Mouse (Mus musculus): ENCODE data around the gene Gm13285.
"Not testable (repeated sequence)": the region's sequence is repeated elsewhere in the genome, so short reads cannot be mapped to it uniquely, and the experiment has no call there.

Gm13285 gene

DNA sequence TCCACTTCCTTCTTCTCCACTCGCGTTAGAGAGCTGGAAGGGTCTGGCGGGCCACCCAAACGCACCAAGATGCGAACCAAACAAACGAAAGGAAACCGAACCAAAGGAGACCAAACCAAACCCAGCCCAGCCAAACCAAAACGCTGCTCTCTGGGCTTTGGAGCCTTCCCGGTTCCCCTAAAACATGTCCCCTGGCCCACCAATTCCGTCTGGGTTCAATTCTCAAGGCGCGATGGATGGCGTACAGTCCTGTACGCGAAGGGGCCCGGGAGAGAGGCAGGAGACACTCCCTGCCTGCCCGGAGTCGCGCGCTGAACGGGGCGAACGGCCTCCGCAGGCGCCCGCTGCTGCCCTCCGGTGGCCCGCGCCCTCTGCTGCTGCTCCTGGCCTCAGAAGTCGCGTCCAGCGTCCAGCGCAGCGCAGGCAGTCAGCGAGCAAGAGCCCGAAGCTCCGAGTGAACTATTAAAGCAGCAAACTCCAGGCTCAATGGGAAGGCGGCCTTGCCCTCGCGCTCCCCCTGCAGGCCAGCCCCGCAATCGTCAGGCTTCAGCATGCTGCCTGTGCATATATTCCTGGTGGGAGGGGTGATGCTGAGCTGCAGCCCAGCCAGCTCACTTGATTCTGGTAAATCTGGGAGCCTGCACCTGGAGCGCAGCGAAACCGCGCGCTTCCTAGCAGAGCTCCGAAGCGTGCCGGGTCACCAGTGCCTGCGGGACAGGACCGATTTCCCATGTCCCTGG lies 5.4 kb upstream of the Gm13285 start, which contains the start of gene Gm13275:
Gm13275 (plus strand) TSS at position 552 of the 740 bp plus-strand sequence.
- DNase-seq (ENCODE audit: low spot score in 2 of 2) = peak; percentile 46 to 74

DNA sequence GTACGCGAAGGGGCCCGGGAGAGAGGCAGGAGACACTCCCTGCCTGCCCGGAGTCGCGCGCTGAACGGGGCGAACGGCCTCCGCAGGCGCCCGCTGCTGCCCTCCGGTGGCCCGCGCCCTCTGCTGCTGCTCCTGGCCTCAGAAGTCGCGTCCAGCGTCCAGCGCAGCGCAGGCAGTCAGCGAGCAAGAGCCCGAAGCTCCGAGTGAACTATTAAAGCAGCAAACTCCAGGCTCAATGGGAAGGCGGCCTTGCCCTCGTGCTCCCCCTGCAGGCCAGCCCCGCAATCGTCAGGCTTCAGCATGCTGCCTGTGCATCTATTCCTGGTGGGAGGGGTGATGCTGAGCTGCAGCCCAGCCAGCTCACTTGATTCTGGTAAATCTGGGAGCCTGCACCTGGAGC lies 2.4 kb upstream of the Gm13285 start, which contains the start of gene Gm13279:
Gm13279 (plus strand) TSS at position 301 of the 400 bp plus-strand sequence.
- not testable (repeated sequence) for DNase-seq (ENCODE audit: low spot score in 2 of 2)

DNA sequence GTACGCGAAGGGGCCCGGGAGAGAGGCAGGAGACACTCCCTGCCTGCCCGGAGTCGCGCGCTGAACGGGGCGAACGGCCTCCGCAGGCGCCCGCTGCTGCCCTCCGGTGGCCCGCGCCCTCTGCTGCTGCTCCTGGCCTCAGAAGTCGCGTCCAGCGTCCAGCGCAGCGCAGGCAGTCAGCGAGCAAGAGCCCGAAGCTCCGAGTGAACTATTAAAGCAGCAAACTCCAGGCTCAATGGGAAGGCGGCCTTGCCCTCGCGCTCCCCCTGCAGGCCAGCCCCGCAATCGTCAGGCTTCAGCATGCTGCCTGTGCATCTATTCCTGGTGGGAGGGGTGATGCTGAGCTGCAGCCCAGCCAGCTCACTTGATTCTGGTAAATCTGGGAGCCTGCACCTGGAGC lies 3.5 kb downstream of the Gm13285 start, which contains the start of gene Gm13287:
Gm13287 (plus strand) TSS at position 301 of the 400 bp plus-strand sequence.
- not testable (repeated sequence) for DNase-seq (ENCODE audit: low spot score in 2 of 2)

DNA sequence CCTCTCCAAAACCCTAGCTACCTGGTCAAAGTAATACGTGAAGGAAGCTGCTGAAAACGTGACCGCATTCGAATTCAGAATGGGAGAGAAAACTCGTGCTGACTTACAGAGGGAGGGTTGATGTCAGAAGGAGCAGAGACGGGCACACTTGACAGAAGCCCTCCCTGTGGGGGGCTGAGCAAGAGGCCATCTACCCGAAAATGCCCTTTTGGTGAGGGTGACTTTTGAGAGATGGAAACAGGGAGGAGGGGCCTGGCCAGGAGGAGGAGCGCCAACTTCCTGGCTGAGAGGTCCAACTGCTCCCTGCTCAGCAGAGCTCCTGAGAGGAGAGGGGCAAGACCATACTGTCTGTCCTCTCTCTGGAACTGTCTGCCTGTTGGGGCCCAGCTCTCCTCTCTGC lies 5.8 kb downstream of the Gm13285 start, which contains the start of gene Gm13288:
Gm13288 (plus strand) TSS at position 301 of the 400 bp plus-strand sequence.
- DNase-seq (ENCODE audit: low spot score in 2 of 2) = not testable (repeated sequence)

DNA sequence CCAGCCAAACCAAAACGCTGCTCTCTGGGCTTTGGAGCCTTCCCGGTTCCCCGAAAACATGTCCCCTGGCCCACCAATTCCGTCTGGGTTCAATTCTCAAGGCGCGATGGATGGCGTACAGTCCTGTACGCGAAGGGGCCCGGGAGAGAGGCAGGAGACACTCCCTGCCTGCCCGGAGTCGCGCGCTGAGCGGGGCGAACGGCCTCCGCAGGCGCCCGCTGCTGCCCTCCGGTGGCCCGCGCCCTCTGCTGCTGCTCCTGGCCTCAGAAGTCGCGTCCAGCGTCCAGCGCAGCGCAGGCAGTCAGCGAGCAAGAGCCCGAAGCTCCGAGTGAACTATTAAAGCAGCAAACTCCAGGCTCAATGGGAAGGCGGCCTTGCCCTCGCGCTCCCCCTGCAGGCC lies 6.3 kb downstream of the Gm13285 start:
- DNase-seq (ENCODE audit: low spot score in 2 of 2) = peak in 1 of 2 experiments; percentile 3

DNA sequence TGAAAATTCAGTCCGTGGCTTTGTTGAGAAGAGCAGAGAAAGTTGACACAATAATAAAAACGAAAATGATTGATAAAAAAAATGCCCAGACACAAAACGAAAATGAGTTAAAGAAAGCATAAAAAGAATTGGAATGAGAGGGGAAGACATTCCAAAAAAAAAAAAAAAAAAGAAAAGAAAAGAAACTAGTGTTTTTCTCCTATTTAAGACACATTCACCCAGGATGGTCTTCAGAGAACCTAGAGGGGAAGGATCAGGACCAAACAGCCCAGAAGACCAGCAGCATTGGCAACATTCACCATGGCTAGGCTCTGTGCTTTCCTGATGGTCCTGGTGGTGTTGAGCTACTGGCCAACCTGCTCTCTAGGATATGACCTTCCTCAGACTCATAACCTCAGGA lies 16.5 kb downstream of the Gm13285 start, which contains the start of gene Ifna7:
Ifna7 (plus strand) TSS at position 301 of the 400 bp plus-strand sequence.
- DNase-seq (ENCODE audit: low spot score in 2 of 2) = no peak

DNA sequence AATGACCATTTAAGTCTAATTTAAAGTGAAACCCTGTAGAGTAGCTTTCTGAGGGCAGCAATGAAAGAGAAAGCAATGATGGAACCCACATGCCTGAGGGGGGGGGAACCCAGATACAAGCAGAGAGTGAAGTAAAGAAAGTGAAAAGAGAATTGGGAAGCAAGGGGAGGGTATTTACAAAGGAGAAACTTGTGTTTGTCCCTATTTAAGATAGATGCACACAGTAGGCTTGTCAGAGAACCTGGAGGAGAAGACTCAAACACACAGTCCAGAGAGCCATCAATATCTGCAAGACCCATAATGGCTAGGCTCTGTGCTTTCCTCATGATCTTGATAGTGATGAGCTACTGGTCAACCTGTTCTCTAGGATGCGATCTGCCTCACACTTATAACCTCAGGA lies 20.2 kb downstream of the Gm13285 start, which contains the start of gene Ifna11:
Ifna11 (plus strand) TSS at position 301 of the 400 bp plus-strand sequence.
- no peak for DNase-seq (ENCODE audit: low spot score in 2 of 2)

DNA sequence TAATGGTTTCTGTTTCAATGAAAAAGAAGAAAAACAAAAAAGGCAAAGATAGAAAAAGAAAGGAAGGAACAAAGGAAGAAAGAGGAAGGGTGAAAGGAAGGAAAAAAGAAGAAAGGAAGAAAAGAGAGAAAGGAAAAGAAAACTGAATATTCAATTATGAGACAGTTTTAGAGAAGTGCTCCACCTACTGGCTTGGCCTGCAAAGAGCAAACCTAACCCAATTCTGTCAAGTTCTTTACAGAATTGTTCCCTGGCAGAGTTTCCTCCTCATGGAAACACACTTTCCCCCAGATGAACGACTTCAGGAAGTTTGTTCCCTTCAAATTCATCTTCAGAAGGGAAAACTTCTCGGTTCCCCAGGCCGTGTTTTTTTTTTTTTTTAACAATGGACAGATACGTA lies 23.5 kb downstream of the Gm13285 start:
- DNase-seq (ENCODE audit: low spot score in 2 of 2) = no peak

DNA sequence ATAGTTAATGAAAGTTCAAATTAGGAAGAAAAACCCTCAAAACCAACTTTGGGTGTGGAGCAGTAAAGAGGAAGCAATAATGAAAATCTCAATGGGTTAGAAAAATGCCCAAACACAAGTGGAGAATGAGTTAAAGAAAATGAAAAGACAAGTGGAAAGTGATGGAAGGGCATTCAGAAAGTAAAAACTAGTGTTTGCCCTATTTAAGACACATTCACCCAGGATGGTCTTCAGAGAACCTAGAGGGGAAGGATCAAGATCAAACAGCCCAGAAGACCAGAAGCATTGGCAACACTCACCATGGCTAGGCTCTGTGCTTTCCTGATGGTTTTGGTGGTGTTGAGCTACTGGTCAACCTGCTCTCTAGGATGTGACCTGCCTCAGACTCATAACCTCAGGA lies 27.7 kb downstream of the Gm13285 start, which contains the start of gene Ifna6:
Ifna6 (plus strand) TSS at position 301 of the 400 bp plus-strand sequence.
- not testable (repeated sequence) for DNase-seq (ENCODE audit: low spot score in 2 of 2)

DNA sequence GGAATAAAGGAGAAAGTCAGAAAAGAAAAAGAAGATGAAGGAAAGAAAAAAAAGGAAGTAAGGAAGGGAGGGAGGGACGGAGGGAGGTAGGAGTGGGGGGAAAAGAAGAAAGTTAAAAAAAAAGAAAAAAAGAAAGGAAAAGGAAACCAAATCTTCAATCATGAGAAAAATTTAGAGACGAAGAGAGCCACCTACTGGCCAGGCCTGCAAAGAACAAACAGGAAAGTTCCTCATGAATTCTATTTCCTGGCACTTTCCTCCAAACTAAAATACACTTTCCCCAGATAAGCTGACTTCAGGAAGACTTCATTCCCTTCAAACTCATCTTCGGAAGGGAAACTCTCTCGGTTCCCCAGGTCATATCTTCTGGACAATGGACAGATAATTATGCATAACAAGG lies 31.1 kb downstream of the Gm13285 start:
- DNase-seq (ENCODE audit: low spot score in 2 of 2) = peak in 1 of 2 experiments; percentile 27

DNA sequence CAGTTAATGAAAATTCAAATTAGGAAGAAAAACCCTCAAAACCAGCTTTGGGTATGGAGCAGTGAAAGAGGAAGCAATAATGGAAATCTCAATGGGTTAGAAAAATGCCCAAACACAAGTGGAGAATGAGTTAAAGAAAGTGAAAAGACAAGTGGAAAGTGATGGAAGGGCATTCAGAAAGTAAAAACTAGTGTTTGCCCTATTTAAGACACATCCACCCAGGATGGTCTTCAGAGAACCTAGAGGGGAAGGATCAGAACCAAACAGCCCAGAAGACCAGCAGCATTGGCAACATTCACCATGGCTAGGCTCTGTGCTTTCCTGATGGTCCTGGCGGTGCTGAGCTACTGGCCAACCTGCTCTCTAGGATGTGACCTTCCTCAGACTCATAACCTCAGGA lies 35.8 kb downstream of the Gm13285 start, which contains the start of gene Ifna5:
Ifna5 (plus strand) TSS at position 301 of the 400 bp plus-strand sequence.
- not testable (repeated sequence) for DNase-seq (ENCODE audit: low spot score in 2 of 2)

DNA sequence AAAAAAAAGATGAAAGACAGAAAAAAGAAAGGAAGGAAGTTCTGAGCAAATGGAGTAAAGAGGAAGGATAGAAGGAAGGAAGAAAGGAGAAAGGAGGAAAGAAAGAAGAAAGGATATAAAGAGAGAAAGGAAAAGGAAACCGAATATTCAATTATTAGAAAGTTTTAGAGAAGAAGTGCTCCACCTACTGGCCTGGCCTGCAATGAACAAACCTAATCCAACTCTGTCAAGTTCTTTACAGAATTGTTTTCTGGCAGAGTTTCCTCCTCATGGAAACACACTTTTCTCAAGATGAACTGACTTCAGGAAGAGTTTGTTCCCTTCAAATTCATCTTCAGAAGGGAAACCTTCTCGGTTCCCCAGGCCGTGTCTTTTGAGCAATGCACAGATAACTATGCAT lies 39.4 kb downstream of the Gm13285 start:
- peak in 1 of 2 experiments; percentile 7 for DNase-seq (ENCODE audit: low spot score in 2 of 2)

DNA sequence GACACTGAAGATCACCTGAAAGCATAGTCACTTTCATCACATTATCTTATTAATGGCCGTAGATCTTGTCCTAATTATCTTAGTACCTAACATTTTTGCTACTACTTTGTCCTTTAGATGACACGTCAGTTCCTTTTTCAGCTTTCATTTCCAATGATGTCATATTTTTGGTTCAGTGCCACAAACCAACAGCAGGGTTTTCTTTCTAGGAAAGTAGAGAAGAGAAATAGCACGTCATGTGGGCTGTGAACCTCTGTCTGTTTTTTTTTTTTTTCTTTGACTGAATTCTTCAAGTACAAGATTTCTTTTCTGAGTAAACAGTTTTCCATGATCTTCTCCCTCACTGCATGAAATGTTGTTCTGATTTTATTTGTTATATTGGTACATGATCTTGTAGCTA lies 40.6 kb downstream of the Gm13285 start:
- DNase-seq (ENCODE audit: low spot score in 2 of 2) = no peak

DNA sequence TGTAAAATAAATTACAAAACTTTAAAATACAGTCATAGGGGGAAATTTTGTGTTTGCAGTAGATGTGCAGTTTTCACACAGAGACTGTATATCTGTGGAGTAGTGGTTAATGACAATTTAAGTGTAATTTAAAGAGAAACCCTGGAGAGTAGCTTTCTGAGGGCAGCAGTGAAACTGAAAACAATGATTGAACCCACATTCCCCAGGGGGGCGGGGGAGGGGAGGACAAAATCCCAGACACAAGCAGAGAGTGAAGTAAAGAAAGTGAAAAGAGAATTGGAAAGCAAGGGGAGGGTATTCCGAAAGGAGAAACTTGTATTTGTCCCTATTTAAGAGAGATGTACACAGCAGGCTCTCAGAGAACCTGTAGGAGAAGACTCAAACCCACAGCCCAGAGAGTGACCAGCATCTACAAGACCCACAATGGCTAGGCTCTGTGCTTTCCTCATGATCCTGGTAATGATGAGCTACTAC lies 42.0 kb downstream of the Gm13285 start, which contains the start of gene Ifna4:
Ifna4 (plus strand) TSS at position 424 of the 474 bp plus-strand sequence.
- no peak for DNase-seq (ENCODE audit: low spot score in 2 of 2)

DNA sequence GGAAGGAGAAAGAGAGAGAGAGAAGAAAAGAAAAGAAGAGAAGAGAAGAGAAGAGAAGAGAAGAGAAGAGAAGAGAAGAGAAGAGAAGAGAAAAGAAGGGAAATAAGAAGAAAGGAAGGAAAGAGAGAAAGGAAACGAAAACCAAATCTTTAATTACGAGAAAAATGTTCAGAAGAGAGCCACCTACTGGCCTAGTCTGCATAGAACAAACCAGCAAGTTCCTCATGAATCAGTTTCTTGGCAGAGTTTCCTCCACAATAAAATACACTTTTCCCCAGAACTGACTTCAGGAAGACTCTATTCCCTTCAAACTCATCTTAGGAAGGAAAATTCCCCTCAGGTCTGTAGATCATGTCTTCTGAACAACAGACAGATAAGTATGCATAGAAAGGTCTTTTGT lies 45.9 kb downstream of the Gm13285 start:
- DNase-seq (ENCODE audit: low spot score in 2 of 2) = no peak

DNA sequence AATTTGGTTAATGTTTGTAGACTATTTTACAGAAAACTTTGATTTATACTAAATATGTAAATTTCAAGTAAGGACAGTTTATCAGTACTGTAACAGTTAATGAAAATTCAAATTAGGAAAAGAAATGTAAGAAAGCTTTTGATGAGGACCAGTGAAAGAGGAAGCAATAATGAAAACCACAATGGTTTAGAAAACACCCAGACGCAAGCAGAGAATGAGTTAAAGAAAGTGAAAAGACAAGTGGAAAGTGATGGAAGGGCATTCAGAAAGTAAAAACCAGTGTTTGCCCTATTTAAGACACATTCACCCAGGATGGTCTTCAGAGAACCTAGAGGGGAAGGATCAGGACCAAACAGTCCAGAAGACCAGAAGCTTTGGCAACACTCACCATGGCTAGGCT lies 50.2 kb downstream of the Gm13285 start, which contains the start of gene Ifna1:
Ifna1 (plus strand) TSS at position 390 of the 400 bp plus-strand sequence.
- no peak for DNase-seq (ENCODE audit: low spot score in 2 of 2)
